In genomic region chr6:135116479-135116878, GRCm38 (mm10) we compare ENCODE assay signal across 28 mouse cellular contexts. TPM values are rescaled to one million over a fixed set of nuclear protein-coding genes. Genes with fewer than 3 reads are reported as not detected.
DNase-seq lines count a peak whose midpoint lies in the region; ATAC-seq lines count a peak whose summit lies in the region.
"Had no signal": no experiment of that assay in that cellular context is flagged by ENCODE, and none has a peak within 500 bp of the region (broad histone marks: within the 10 kb centered on the region; RNA-seq: fewer than 3 reads in every experiment).

No protein-coding gene starts in this region.

- no peaks in the 10 kb centered on the region; the same call in 1 of the 2 replicates for H3K4me1 ChIP-seq in midbrain, embryonic 11.5 days (ENCODE audit: control insufficient read depth, insufficient read depth, low read length)
- H3K4me1 ChIP-seq in midbrain, embryonic 16.5 days (ENCODE audit: control insufficient read depth, insufficient read depth, low read length) = peaks cover 5% of the 10 kb centered on the region; the same call in 1 of the 2 replicates
- H3K4me1 ChIP-seq in forebrain, embryonic 10.5 days = peaks cover 17% of the 10 kb centered on the region
- H3K4me1 ChIP-seq: embryonic facial prominence, embryonic 13.5 days; embryonic facial prominence, embryonic 15.5 days; forebrain, embryonic 15.5 days had no signal

- peaks cover 14% of the 10 kb centered on the region for H3K27me3 ChIP-seq in midbrain, embryonic 11.5 days (ENCODE audit: control insufficient read depth, insufficient read depth, low read length)
- peaks cover 7% of the 10 kb centered on the region for H3K27me3 ChIP-seq in midbrain, embryonic 16.5 days (ENCODE audit: control insufficient read depth, insufficient read depth, low read depth, low read length)
- H3K27me3 ChIP-seq in forebrain, embryonic 10.5 days (ENCODE audit: poor library complexity, severe bottlenecking) = 0 out of 2 replicates have a peak, but pooled peaks cover 8% of the 10 kb centered on the region
- H3K27me3 ChIP-seq: CH12.LX; embryonic facial prominence, embryonic 13.5 days; embryonic facial prominence, embryonic 15.5 days; forebrain, embryonic 13.5 days; forebrain, embryonic 15.5 days had no signal

- no peak overlapping the region for H3K9ac ChIP-seq in midbrain, embryonic 11.5 days (ENCODE audit: low read length)
- no peak overlapping the region for H3K9ac ChIP-seq in midbrain, embryonic 16.5 days (ENCODE audit: low read depth, low read length)
- H3K9ac ChIP-seq: embryonic facial prominence, embryonic 13.5 days; embryonic facial prominence, embryonic 15.5 days; forebrain, embryonic 13.5 days; forebrain, embryonic 15.5 days; forebrain, postnatal 0 days had no signal

- no peak overlapping the region for H3K27ac ChIP-seq in midbrain, embryonic 11.5 days (ENCODE audit: low read depth, low read length)
- no peak overlapping the region for H3K27ac ChIP-seq in midbrain, embryonic 16.5 days (ENCODE audit: low read length)
- no peak overlapping the region for H3K27ac ChIP-seq in forebrain, embryonic 10.5 days
- H3K27ac ChIP-seq: embryonic facial prominence, embryonic 13.5 days; embryonic facial prominence, embryonic 15.5 days; forebrain, embryonic 13.5 days; forebrain, embryonic 15.5 days had no signal

- DNase-seq in midbrain, embryonic 11.5 days (ENCODE audit: low spot score, missing footprints) = peak; percentile 78
- DNase-seq in layer of hippocampus, adult 9-10 months (ENCODE audit: low spot score) = no peak
- DNase-seq in forebrain, embryonic 10.5 days (ENCODE audit: extremely low spot score, low spot score) = no peak
- no peak for DNase-seq in natural killer cell, adult 2 months (ENCODE audit: low spot score in 2 of 2)
- DNase-seq: adrenal gland, adult 2 months; adrenal gland, postnatal 10 days; adrenal gland, postnatal 25 days; B cell, adult 2 months; cerebellum, adult 11-12 months; cerebellum, adult 2 months; cerebellum, adult 9-10 months; cerebellum, postnatal 10 days; cerebellum, postnatal 25 days; embryo, embryonic 11 days; forebrain, postnatal 0 days had no signal

- WGBS in midbrain, embryonic 11.5 days = 97% methylated on average over 8 of the region's 8 CpGs
- 97% methylated on average over 8 of the region's 8 CpGs for WGBS in midbrain, embryonic 16.5 days
- WGBS in forebrain, embryonic 10.5 days = 92% methylated on average over 8 of the region's 8 CpGs

- H3K4me3 ChIP-seq in midbrain, embryonic 11.5 days (ENCODE audit: low read depth, low read length) = no peak overlapping the region
- no peak overlapping the region for H3K4me3 ChIP-seq in midbrain, embryonic 16.5 days (ENCODE audit: low read depth, low read length)
- no peak overlapping the region for H3K4me3 ChIP-seq in forebrain, embryonic 10.5 days
- H3K4me3 ChIP-seq: embryonic facial prominence, embryonic 13.5 days; embryonic facial prominence, embryonic 15.5 days; erythroblast, embryonic 14.5 days; forebrain, embryonic 13.5 days; forebrain, embryonic 15.5 days had no signal

- no peaks in the 10 kb centered on the region for H3K36me3 ChIP-seq in midbrain, embryonic 11.5 days (ENCODE audit: control insufficient read depth, insufficient read depth, low read length)
- H3K36me3 ChIP-seq in midbrain, embryonic 16.5 days (ENCODE audit: control insufficient read depth, insufficient read depth, low read length) = no peaks in the 10 kb centered on the region
- no peaks in the 10 kb centered on the region for H3K36me3 ChIP-seq in forebrain, embryonic 10.5 days (replicated peaks)
- H3K36me3 ChIP-seq: embryonic facial prominence, embryonic 13.5 days; embryonic facial prominence, embryonic 15.5 days; forebrain, embryonic 15.5 days; G1E had no signal

- no peak overlapping the region for H3K4me2 ChIP-seq in midbrain, embryonic 11.5 days
- no peak overlapping the region for H3K4me2 ChIP-seq in midbrain, embryonic 16.5 days (ENCODE audit: low read length)
- H3K4me2 ChIP-seq: embryonic facial prominence, embryonic 13.5 days; embryonic facial prominence, embryonic 15.5 days; forebrain, embryonic 13.5 days; forebrain, embryonic 15.5 days had no signal

- ATAC-seq in midbrain, embryonic 11.5 days (ENCODE audit: low FRiP score) = no peak
- ATAC-seq in midbrain, embryonic 16.5 days = no peak
- ATAC-seq in granulocyte monocyte progenitor cell, adult 5-6 weeks (replicated peaks; ENCODE audit: poor library complexity, severe bottlenecking) = peak; percentile 96
- ATAC-seq in megakaryocyte, adult 5-6 weeks (ENCODE audit: poor library complexity, severe bottlenecking) = peak; percentile 66
- ATAC-seq: CD4-positive, CD25-positive, alpha-beta regulatory T cell, adult 4 months; forebrain, embryonic 13.5 days; forebrain, embryonic 15.5 days; forebrain, postnatal 0 days had no signal

- no peaks in the 10 kb centered on the region for H3K9me3 ChIP-seq in midbrain, embryonic 11.5 days (ENCODE audit: control insufficient read depth, low read length)
- no peaks in the 10 kb centered on the region for H3K9me3 ChIP-seq in midbrain, embryonic 16.5 days (replicated peaks; ENCODE audit: control insufficient read depth, low read length, poor library complexity, severe bottlenecking)
- H3K9me3 ChIP-seq in forebrain, embryonic 10.5 days = peaks cover 7% of the 10 kb centered on the region; the same call in 1 of the 2 replicates
- H3K9me3 ChIP-seq: embryonic facial prominence, embryonic 15.5 days; forebrain, embryonic 13.5 days; forebrain, embryonic 15.5 days had no signal

RNA-seq across cellular contexts. Expression of gene Gprc5d, which starts 1.6 kb away (rescaled TPM):
- not detected in 2 replicates for polyA plus RNA-seq in midbrain, embryonic 11.5 days (2014; fragmentation: Nextera tagmentation; extraction: Ambion mirVana)
- polyA plus RNA-seq in midbrain, embryonic 16.5 days (2015; fragmentation: Nextera tagmentation; extraction: Ambion mirVana) = not detected in 2 replicates
- total RNA-seq in granulocyte monocyte progenitor cell, adult 5-6 weeks (2014; fragmentation: Nextera tagmentation) = not detected in 2 replicates
- not detected in 2 replicates for total RNA-seq in granulocyte monocyte progenitor cell, adult 5-6 weeks (2017)
- total RNA-seq in megakaryocyte, adult 5-6 weeks (2015) = not detected in 2 replicates
- total RNA-seq in megakaryocyte, adult 5-6 weeks (2017) = not detected in 2 replicates
- polyA plus RNA-seq in forebrain, embryonic 10.5 days (2016; fragmentation: Nextera tagmentation; extraction: Ambion mirVana) = 0.11 TPM in 1 of 2 replicates, not detected in the other
- total RNA-seq: adrenal gland, adult 2 months; adrenal gland, postnatal 10 days; adrenal gland, postnatal 25 days; CH12.LX; forebrain, postnatal 0 days; G1E had no signal
- polyA plus RNA-seq: adrenal gland, adult 2 months; CD4-positive, CD25-positive, alpha-beta regulatory T cell, adult 4 months; embryonic facial prominence, embryonic 11.5 days; embryonic facial prominence, embryonic 13.5 days; forebrain, embryonic 11.5 days; forebrain, embryonic 13.5 days; forebrain, embryonic 15.5 days; G1E had no signal

RNA-seq across cellular contexts. Expression of gene Gprc5a, which starts 51.0 kb away (rescaled TPM):
- polyA plus RNA-seq in midbrain, embryonic 11.5 days (2014; fragmentation: Nextera tagmentation; extraction: Ambion mirVana) = 2.8 and 3.0 TPM in 2 replicates
- polyA plus RNA-seq in midbrain, embryonic 16.5 days (2015; fragmentation: Nextera tagmentation; extraction: Ambion mirVana) = 0.12 and 0.20 TPM in 2 replicates
- total RNA-seq in granulocyte monocyte progenitor cell, adult 5-6 weeks (2014; fragmentation: Nextera tagmentation) = not detected in 2 replicates
- not detected in 2 replicates for total RNA-seq in granulocyte monocyte progenitor cell, adult 5-6 weeks (2017)
- 0.16 and 0.56 TPM in 2 replicates for total RNA-seq in megakaryocyte, adult 5-6 weeks (2015)
- 0.22 TPM in 1 of 2 replicates, not detected in the other for total RNA-seq in megakaryocyte, adult 5-6 weeks (2017)
- 3.8 and 4.0 TPM in 2 replicates for polyA plus RNA-seq in forebrain, embryonic 10.5 days (2016; fragmentation: Nextera tagmentation; extraction: Ambion mirVana)
- total RNA-seq: G1E had no signal
- polyA plus RNA-seq: erythroblast, embryonic 14.5 days; G1E had no signal

Comparison
In these comparisons a context has a peak if more than half of its experiments do, and no peak if none do; other contexts are left out.
1. ATAC-seq: peak in granulocyte monocyte progenitor cell, adult 5-6 weeks (single experiment) and megakaryocyte, adult 5-6 weeks (single experiment); none in midbrain, embryonic 11.5 days (single experiment) and midbrain, embryonic 16.5 days (single experiment).